Mouse (Mus musculus): ENCODE measurements around the gene Thoc3.

GRCm38 (mm10) chr13:54504611-54505260 is 36.1 kb upstream of the Thoc3 start:
- TF ChIP-seq CTCF (IDR thresholded peaks at IDR 0.05; ENCODE audit: low read depth, low read length) (no peak), TAL1 (conservative IDR thresholded peaks at IDR 0.05; ENCODE audit: low read depth, low read length) (no peak), GATA2 (IDR thresholded peaks at IDR 0.05; ENCODE audit: borderline replicate concordance, low read depth, low read length) (no peak), GATA1 (IDR thresholded peaks at IDR 0.05; ENCODE audit: borderline replicate concordance, low read length) (no peak), POLR2AphosphoS5 (IDR thresholded peaks at IDR 0.05; ENCODE audit: insufficient replicate concordance, low read depth, low read length) (no peak)

All from G1E (cell line).